Comparison of ENCODE assay signal across 7 mouse cellular contexts in the genomic region with DNA sequence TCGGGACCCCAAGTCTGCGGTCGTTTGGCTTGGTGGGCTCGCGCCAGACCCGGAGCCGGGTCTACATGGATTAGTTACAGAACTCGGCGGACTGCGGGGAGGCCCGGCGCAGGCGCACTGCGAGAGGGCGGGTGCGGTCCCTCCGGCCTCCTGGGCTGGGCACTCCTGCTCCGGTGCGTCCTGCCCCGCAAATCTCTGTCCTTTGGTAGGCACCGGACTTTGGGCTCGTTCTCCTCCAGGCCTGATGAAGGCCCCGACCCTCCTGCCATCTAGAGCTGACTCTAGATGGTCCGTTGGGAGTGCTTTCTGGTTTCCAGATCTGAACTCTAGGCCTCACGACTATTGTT. TPM values are rescaled to one million over a fixed set of nuclear protein-coding genes. Genes with fewer than 3 reads are reported as not detected.
A peak's percentile ranks its signal among the peaks of the same experiment; 100 is the strongest.
DNase-seq lines count a peak whose midpoint lies in the region; ATAC-seq and TF ChIP-seq lines count a peak whose summit lies in the region.

No protein-coding gene starts in this region.

- DNase-seq in thymus, adult 2 months = no peak
- no peak for DNase-seq in thymus, postnatal 14 days
- no peak for DNase-seq in right cerebral cortex, postnatal 14 days
- no peak for DNase-seq in B cell, adult 2 months
- no peak for DNase-seq in thymus, postnatal 36 days

- 0 out of 2 replicates have a peak, but pooled peaks have one; percentile 14 for TF ChIP-seq CTCF in thymus, adult 2 months (IDR thresholded peaks at IDR 0.05; ENCODE audit: borderline replicate concordance, control insufficient read depth, extremely low read depth, insufficient read depth, low read length, poor library complexity)

- H3K27me3 ChIP-seq in thymus, adult 2 months (ENCODE audit: control insufficient read depth, insufficient read depth, low read length) = no peaks in the 10 kb centered on the region
- H3K27me3 ChIP-seq in forebrain, embryonic 13.5 days = no peaks in the 10 kb centered on the region
- no peaks in the 10 kb centered on the region for H3K27me3 ChIP-seq in liver, embryonic 15.5 days

- H3K4me1 ChIP-seq in thymus, adult 2 months (replicated peaks; ENCODE audit: control insufficient read depth, insufficient read depth, low read length) = peaks cover 9% of the 10 kb centered on the region
- peaks cover 24% of the 10 kb centered on the region for H3K4me1 ChIP-seq in forebrain, embryonic 13.5 days
- peaks cover 20% of the 10 kb centered on the region for H3K4me1 ChIP-seq in liver, embryonic 15.5 days (replicated peaks)

- ATAC-seq in forebrain, embryonic 13.5 days = peak; percentile 88
- ATAC-seq in liver, embryonic 15.5 days (ENCODE audit: insufficient read depth) = peak; percentile 89

- H3K27ac ChIP-seq in thymus, adult 2 months (ENCODE audit: control insufficient read depth, insufficient read depth, low read length) = no peak overlapping the region
- peak overlapping the region; percentile 55 for H3K27ac ChIP-seq in forebrain, embryonic 13.5 days
- H3K27ac ChIP-seq in liver, embryonic 15.5 days (replicated peaks) = peak overlapping the region; percentile 71

- under 1% methylated on average over 25 of the region's 25 CpGs for WGBS in thymus, adult 2 months
- WGBS in forebrain, embryonic 13.5 days = 2% methylated on average over 25 of the region's 25 CpGs
- WGBS in liver, embryonic 15.5 days (ENCODE audit: insufficient replicate concordance) = under 1% methylated on average over 25 of the region's 25 CpGs

- peak overlapping the region; percentile 86 for H3K4me2 ChIP-seq in forebrain, embryonic 13.5 days
- peak overlapping the region; percentile 75 for H3K4me2 ChIP-seq in liver, embryonic 15.5 days

- no peaks in the 10 kb centered on the region for H3K36me3 ChIP-seq in thymus, adult 2 months (ENCODE audit: control insufficient read depth, insufficient read depth, low read length)
- H3K36me3 ChIP-seq in forebrain, embryonic 13.5 days (ENCODE audit: poor library complexity, severe bottlenecking) = peaks cover 13% of the 10 kb centered on the region
- no peaks in the 10 kb centered on the region for H3K36me3 ChIP-seq in liver, embryonic 15.5 days (replicated peaks)

- H3K9ac ChIP-seq in forebrain, embryonic 13.5 days = peak overlapping the region; percentile 81
- peak overlapping the region; percentile 59 for H3K9ac ChIP-seq in liver, embryonic 15.5 days

- H3K9me3 ChIP-seq in forebrain, embryonic 13.5 days (replicated peaks) = no peaks in the 10 kb centered on the region
- H3K9me3 ChIP-seq in liver, embryonic 15.5 days (replicated peaks) = no peaks in the 10 kb centered on the region

- TF ChIP-seq POLR2A in thymus, adult 2 months (IDR thresholded peaks at IDR 0.05; ENCODE audit: control insufficient read depth, extremely low read depth, insufficient read depth, low read length, poor library complexity) = 0 out of 2 replicates have a peak, but pooled peaks have one; percentile 35

- peak overlapping the region; percentile 84 for H3K4me3 ChIP-seq in thymus, adult 2 months (ENCODE audit: control insufficient read depth, insufficient read depth, low read length)
- H3K4me3 ChIP-seq in forebrain, embryonic 13.5 days = peak overlapping the region; percentile 72
- peak overlapping the region; percentile 80 for H3K4me3 ChIP-seq in liver, embryonic 15.5 days (replicated peaks)

RNA-seq across cellular contexts. Expression of gene Pdcl3, which starts 2.4 kb away (rescaled TPM):
- polyA plus RNA-seq in thymus, adult 2 months (2012; rRNA removed) = 18.0 and 22.2 TPM in 2 replicates
- 173 and 192 TPM in 2 replicates for polyA plus RNA-seq in forebrain, embryonic 13.5 days (2015; fragmentation: Nextera tagmentation; extraction: Ambion mirVana)
- 32.6 and 38.1 TPM in 2 replicates for polyA plus RNA-seq in liver, embryonic 15.5 days (2015; fragmentation: Nextera tagmentation; extraction: Ambion mirVana)

RNA-seq across cellular contexts. Expression of gene Nms, which starts 48.9 kb away (rescaled TPM):
- polyA plus RNA-seq in thymus, adult 2 months (2012; rRNA removed) = 0.22 and 0.27 TPM in 2 replicates
- polyA plus RNA-seq in forebrain, embryonic 13.5 days (2015; fragmentation: Nextera tagmentation; extraction: Ambion mirVana) = not detected in 2 replicates
- polyA plus RNA-seq in liver, embryonic 15.5 days (2015; fragmentation: Nextera tagmentation; extraction: Ambion mirVana) = not detected in 2 replicates
